Mouse (Mus musculus) olfactory bulb, adult 2 months (tissue): Measurements from ENCODE around the gene Gm14326.
"Not testable (repeated sequence)": the region's sequence is repeated elsewhere in the genome, so short reads cannot be mapped to it uniquely, and the experiment has no call there.

Source experiments
- CTCF ChIP-seq: fragments of 200-500 bp; IDR thresholded peaks from 2 replicates; pipeline ENCODE4 v1.5.1; 2012; ENCODE audit warnings: low read depth, mild to moderate bottlenecking, low read length, moderate library complexity; ENCODE audit not compliant: insufficient read depth
- POLR2A ChIP-seq: fragments of 200-500 bp; IDR thresholded peaks from 2 replicates; pipeline ENCODE4 v1.6.1; 2012; ENCODE audit warnings: mild to moderate bottlenecking, low read depth, low read length, moderate library complexity; ENCODE audit not compliant: insufficient read depth

- TF ChIP-seq POLR2A, CTCF: not testable (repeated sequence)
These were observed at the start of gene Gm14326 for GRCm38 (mm10) chr2:177957145-177957544.
